Mouse (Mus musculus) cortical plate, adult 2 months (tissue): ENCODE measurements around the gene Gtpbp1.

Source experiments
- CTCF ChIP-seq: fragments of 200-500 bp; IDR thresholded peaks from 2 replicates; pipeline ENCODE4 v1.5.1; 2011; ENCODE audit warnings: mild to moderate bottlenecking, control low read depth, low read length; ENCODE audit not compliant: insufficient read depth; ENCODE audit errors: extremely low read depth
- POLR2A ChIP-seq: fragments of 200-500 bp; IDR thresholded peaks from 2 replicates; pipeline ENCODE4 v1.6.1; 2011; ENCODE audit warnings: mild to moderate bottlenecking, low read length, control low read depth; ENCODE audit not compliant: insufficient read depth; ENCODE audit errors: extremely low read depth

- TF ChIP-seq CTCF (no peak), POLR2A (no peak)
These were observed 58.5 kb downstream of the Gtpbp1 start for GRCm38 (mm10) chr15:79749162-79749561.
